Mouse (Mus musculus): ENCODE data around the gene Eri2. TPM values are rescaled to one million over a fixed set of nuclear protein-coding genes. Genes with fewer than 3 reads are reported as not detected.

The Eri2 gene
- total RNA-seq, 2 experiments from 2014 or later: 10.2 to 18.0 TPM

DNA sequence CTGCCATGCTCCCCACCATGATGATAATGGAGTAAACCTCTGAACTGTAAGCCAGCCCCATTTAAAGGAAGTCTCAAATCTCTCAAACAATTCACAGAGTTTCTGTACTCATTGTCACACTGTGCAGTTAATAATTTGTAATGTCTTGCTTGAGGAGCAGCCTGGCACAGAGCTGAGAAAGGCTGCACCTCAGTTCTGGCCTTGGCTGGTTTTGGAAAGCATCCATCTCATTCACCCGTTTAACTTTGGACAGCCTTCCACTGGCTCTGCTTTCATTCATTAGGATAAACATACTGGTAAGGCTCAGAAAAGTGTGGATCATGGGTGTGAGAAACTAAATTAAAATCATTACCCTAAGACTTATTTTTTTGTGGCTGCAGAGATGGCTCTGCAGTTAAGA lies 48.0 kb downstream of the Eri2 start:
- ATAC-seq (ENCODE audit: poor library complexity, severe bottlenecking): no peak

DNA sequence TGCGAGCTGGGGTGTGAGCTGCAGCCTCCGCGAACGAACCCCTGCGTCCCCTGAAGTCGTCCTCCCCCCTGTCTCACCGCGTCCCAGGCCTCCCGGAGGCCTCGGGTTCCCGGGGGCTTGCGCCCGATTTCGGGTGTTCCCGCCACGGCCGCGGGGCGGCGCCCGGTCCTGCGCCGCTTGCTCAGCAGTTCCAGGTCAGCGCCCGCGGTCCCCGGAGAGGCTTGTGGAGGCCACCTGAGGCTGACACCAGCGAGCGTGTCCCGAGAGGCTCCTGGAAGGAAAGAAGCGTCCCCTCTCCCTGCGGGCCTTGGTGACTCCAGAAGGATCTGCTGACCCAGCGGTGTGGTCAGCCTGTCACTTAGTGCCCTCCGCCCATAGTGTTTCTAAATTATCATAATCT lies 49.5 kb downstream of the Eri2 start:
- peak; percentile 66 for ATAC-seq (ENCODE audit: poor library complexity, severe bottlenecking)

DNA sequence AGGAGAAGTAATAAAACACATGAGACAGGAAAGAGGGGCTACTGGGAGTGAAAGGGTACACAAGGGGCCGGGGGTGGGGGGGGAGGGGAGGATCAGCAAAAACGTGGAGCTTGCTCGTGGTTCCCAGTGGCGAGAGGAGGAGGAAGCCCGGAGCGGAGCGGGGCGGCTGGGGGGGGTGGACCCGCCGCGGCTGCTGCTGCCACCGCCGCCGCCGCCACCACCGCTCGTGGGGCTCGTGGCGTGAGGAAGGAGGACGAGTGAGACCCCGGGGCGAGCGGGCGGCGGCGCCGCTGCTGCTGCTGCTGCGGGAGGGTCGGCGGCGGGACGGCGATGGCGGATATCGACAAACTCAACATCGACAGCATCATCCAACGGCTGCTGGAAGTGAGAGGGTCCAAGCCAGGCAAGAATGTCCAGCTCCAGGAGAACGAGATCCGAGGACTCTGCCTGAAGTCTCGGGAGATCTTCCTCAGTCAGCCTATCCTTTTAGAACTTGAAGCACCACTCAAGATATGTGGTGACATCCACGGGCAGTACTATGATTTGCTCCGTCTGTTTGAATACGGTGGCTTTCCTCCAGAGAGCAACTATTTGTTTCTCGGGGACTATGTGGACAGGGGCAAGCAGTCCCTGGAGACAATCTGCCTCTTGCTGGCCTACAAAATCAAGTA lies 53.9 kb downstream of the Eri2 start:
- ATAC-seq (ENCODE audit: poor library complexity, severe bottlenecking): peak; percentile 90

DNA sequence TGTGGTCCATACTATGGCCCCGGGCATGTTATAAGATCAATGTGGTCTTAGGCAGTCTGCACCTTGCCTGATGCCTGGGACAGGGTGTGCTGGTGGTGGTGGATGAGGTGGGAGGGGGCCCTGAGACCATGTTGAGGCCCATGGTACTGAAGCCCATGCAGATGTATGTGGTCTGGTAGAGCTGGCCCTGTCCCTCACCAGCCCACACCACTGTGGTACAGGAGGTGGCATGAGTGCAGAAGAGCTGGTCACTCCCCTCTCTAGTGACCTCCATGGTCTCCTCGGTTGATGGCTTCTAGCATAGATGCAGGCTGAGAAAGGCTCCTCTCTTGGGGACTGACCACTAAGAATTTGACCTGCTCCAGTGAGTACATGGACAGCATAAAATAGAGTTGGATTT lies 55.0 kb downstream of the Eri2 start:
- ATAC-seq (ENCODE audit: poor library complexity, severe bottlenecking): no peak

DNA sequence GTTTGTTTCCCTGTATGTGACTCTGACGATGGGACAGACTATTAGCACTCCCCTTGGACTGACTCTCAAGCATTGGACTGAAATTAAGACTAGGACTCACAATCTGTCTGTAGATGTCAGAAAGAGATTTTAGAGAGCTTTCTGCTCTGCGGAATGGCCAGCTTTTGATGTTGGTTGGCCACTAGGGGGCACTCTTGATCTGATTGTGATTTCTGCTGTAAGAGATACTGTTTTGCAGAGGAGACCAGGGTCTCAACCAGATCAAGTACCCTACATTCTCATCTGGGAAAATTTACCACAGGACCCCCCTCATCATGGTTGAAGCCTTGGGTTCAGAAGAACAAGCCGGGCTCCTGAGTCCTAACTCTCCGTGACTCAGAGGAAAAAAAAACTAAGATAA lies 62.6 kb downstream of the Eri2 start:
- ATAC-seq (ENCODE audit: poor library complexity, severe bottlenecking): 0 out of 2 replicates have a peak, but pooled peaks have one; percentile 27

DNA sequence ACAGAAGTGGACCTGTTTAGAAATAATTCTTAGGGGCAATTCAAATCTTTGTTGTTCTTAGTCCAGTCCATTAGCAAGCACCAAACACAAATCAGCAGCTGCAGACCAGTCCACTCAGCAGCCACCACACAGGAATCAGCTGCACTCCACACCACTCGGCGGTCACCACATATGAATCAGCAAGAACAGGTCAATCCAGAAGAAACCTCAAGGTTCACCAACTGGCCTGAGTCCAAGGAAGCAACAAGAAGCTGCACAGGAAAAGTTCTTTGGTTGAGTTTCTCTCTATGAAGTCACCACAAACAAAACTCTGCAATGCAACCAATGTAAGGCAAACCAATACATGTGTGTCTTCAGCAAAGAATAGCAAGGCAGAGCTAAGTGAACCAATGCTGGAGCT lies 66.2 kb downstream of the Eri2 start:
- no peak for ATAC-seq (ENCODE audit: poor library complexity, severe bottlenecking)

DNA sequence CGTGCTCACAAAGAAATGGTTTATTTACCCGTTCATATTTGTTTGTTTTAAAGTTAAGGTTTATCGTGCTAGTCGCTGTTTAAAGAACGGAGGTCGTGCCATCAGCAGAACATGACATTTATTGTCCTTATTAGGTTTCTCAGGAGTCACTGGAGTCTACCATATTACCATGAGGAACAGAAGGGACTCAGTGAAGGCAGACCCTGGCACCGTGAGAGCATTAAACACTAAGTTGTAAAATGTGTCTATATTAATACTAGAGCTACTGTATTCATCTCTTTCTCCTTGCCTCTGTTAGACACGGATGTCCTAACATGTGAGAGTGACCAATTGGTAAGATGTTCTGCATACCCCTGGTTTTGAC lies 72.9 kb downstream of the Eri2 start:
- peak; percentile 26 for ATAC-seq (ENCODE audit: poor library complexity, severe bottlenecking)

DNA sequence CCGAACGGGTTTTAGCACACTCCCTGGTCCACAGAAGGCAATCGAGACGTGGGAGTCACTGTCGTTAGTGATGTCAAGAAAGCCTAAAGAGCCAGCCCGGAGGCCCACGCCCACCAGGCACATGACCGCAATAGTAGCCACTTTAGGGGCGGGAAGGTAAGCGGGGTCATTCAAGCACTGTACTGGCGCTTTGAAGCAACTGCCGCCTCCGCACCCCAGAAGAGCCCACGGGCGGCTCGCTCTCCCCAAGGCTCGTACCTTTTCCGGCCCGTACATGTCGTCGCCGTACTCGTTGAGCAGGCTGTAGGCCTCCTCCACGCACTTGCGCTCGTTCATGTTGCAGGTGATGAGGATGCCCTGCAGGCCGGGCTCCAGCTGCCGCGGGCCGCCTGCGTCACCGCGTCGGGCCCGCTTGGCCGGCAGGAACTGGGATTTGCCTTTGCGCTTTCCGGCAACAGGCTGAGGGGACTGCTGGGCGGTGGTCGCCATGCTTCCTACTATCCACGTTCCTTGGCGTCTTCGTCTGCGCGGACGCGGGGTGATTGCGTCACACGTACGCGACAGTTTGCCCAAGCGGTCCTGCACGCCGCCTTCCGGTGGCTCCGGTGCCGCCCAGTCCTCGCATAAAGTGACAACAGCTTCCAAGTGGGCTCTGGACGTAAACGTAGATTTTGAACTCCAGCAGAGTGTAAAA lies 73.5 kb downstream of the Eri2 start, which contains the start of gene Thumpd1:
Gene Thumpd1 (minus strand): TSS at position 546 of the 694 bp plus-strand sequence.
- ATAC-seq (ENCODE audit: poor library complexity, severe bottlenecking): peak; percentile 97

Other genes with a start within 250 kb of the Eri2 start
- gene Acsm2, start 239.7 kb downstream of the Eri2 start, total RNA-seq (2015): not detected in 2 replicates
- not detected in 2 replicates for gene Acsm2, start 239.7 kb downstream of the Eri2 start, total RNA-seq (2017)
- gene Acsm1, start 187.0 kb downstream of the Eri2 start, total RNA-seq (2015): not detected in 2 replicates
- gene Acsm1, start 187.0 kb downstream of the Eri2 start, total RNA-seq (2017): not detected in 2 replicates
- gene Acsm4, start 104.0 kb downstream of the Eri2 start, total RNA-seq (2015): not detected in 2 replicates
- gene Acsm4, start 104.0 kb downstream of the Eri2 start, total RNA-seq (2017): not detected in 2 replicates
- gene Thumpd1, start 73.3 kb downstream of the Eri2 start, total RNA-seq (2015): 12.7 and 15.1 TPM in 2 replicates
- gene Thumpd1, start 73.3 kb downstream of the Eri2 start, total RNA-seq (2017): 36.2 and 38.1 TPM in 2 replicates
- gene Acsm3, start 33.1 kb downstream of the Eri2 start, total RNA-seq (2015): not detected in 2 replicates
- 0.20 TPM in 1 of 2 replicates, not detected in the other for gene Acsm3, start 33.1 kb downstream of the Eri2 start, total RNA-seq (2017)
- 23.1 and 31.6 TPM in 2 replicates for gene Rexo5, start 52 bp downstream of the Eri2 start, total RNA-seq (2015)
- gene Rexo5, start 52 bp downstream of the Eri2 start, total RNA-seq (2017): 24.5 and 38.9 TPM in 2 replicates
- gene Lyrm1, start 101.8 kb upstream of the Eri2 start, total RNA-seq (2015): 7.9 and 11.0 TPM in 2 replicates
- 10.9 and 11.0 TPM in 2 replicates for gene Lyrm1, start 101.8 kb upstream of the Eri2 start, total RNA-seq (2017)
- gene Dcun1d3, start 102.2 kb upstream of the Eri2 start, total RNA-seq (2015): 5.1 and 9.5 TPM in 2 replicates
- gene Dcun1d3, start 102.2 kb upstream of the Eri2 start, total RNA-seq (2017): 8.7 and 10.9 TPM in 2 replicates